Comparison of ENCODE assay signal across 8 mouse cellular contexts in the genomic region with DNA sequence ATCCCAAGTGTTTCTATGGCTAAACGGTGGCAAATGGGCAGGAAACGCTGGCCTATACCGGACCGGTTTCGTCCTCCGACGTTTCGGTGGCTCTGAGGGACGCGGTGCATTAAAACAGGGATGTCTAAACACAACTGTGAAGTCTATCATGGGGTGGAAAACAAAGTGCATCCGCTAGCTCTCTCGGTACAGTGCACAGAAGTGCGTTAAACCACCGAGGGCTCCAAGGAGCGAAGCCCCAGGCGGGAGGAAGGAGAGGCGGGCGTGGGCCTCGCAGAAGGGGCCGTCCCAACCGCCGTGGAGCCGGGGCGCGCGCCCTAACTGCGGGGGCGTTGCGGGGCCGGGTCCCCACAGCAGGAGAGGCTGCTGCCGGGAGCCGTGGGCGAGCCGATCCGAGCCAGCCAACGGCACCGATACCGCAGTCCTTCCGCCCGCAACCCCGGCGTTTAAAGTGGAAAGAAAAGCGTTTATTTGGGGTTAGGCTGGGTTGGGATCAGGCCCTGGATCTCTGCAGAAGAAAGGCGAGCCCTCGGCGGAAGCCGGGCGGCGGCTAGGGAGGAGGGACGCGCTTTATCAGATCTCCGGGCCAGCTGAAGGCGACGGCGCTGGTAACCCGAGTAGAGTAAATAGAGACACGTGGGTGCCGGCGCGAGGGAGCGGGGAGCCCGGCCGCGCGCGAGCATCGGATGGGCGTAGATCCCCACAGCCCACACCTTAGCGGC. TPM values are rescaled to one million over a fixed set of nuclear protein-coding genes. Genes with fewer than 3 reads are reported as not detected.
DNase-seq lines count a peak whose midpoint lies in the region; ATAC-seq and TF ChIP-seq lines count a peak whose summit lies in the region.

No protein-coding gene starts in this region.

- TF ChIP-seq CTCF in bone marrow macrophage, adult 2 months (IDR thresholded peaks at IDR 0.05; ENCODE audit: low read depth, low read length), result no peak
- TF ChIP-seq CTCF in small intestine, adult 2 months (IDR thresholded peaks at IDR 0.05; ENCODE audit: extremely low read depth, insufficient read length, insufficient replicate concordance, low read depth, low read length), result no peak

- no peak for TF ChIP-seq POLR2A in bone marrow macrophage, adult 2 months (IDR thresholded peaks at IDR 0.05; ENCODE audit: borderline replicate concordance, low read depth, low read length)
- no peak for TF ChIP-seq POLR2A in small intestine, adult 2 months (IDR thresholded peaks at IDR 0.05; ENCODE audit: low read depth, low read length)

- peak overlapping the region; percentile 73 for H3K9ac ChIP-seq in heart, embryonic 11.5 days (ENCODE audit: low read depth, low read length)
- peak overlapping the region; percentile 73 for H3K9ac ChIP-seq in kidney, embryonic 16.5 days (replicated peaks; ENCODE audit: low read length)

- H3K4me3 ChIP-seq in bone marrow macrophage, adult 2 months (ENCODE audit: insufficient read depth, low read length), result peak overlapping the region; percentile 56
- peak overlapping the region; percentile 64 for H3K4me3 ChIP-seq in heart, embryonic 11.5 days (ENCODE audit: low read depth, low read length)
- peak overlapping the region; percentile 69 for H3K4me3 ChIP-seq in kidney, embryonic 16.5 days (ENCODE audit: low read length)
- H3K4me3 ChIP-seq in small intestine, adult 2 months (ENCODE audit: low read depth, low read length), result peak overlapping the region; percentile 60

- ATAC-seq in heart, embryonic 11.5 days (replicated peaks; ENCODE audit: insufficient number of reproducible peaks, low FRiP score, low TSS enrichment), result no peak
- peak; percentile 57 for ATAC-seq in kidney, embryonic 16.5 days (ENCODE audit: low FRiP score, low TSS enrichment)

- peak; percentile 24 for DNase-seq in left cerebral cortex, postnatal 4 days
- DNase-seq in left cerebral cortex, postnatal 14 days (ENCODE audit: low spot score in 2 of 2), result no peak
- DNase-seq in lung, postnatal 36 days, result peak; percentile 60
- no peak for DNase-seq in layer of hippocampus, postnatal 14 days (ENCODE audit: low spot score in 2 of 2)

- no peaks in the 10 kb centered on the region for H3K4me1 ChIP-seq in bone marrow macrophage, adult 2 months (ENCODE audit: control insufficient read depth, insufficient read depth, low read length)
- H3K4me1 ChIP-seq in heart, embryonic 11.5 days (ENCODE audit: control insufficient read depth, insufficient read depth, low read length), result peaks cover 18% of the 10 kb centered on the region
- H3K4me1 ChIP-seq in kidney, embryonic 16.5 days (ENCODE audit: insufficient read depth, low read length), result peaks cover 34% of the 10 kb centered on the region
- peaks cover 13% of the 10 kb centered on the region for H3K4me1 ChIP-seq in small intestine, adult 2 months (ENCODE audit: control insufficient read depth, insufficient read depth, insufficient read length, low read length)

- intact Hi-C loops in left cerebral cortex, postnatal 4 days (cut with DNase I), result no loop called here
- intact Hi-C loops in left cerebral cortex, postnatal 14 days (cut with DNase I), result no loop called here

- peak overlapping the region; percentile 89 for H3K4me2 ChIP-seq in heart, embryonic 11.5 days
- H3K4me2 ChIP-seq in kidney, embryonic 16.5 days (replicated peaks; ENCODE audit: low read depth, low read length), result peak overlapping the region; percentile 89

- H3K27me3 ChIP-seq in heart, embryonic 11.5 days (ENCODE audit: control insufficient read depth, insufficient read depth, low read length), result peaks cover 26% of the 10 kb centered on the region
- H3K27me3 ChIP-seq in kidney, embryonic 16.5 days (ENCODE audit: insufficient read depth, low read length), result peaks cover 43% of the 10 kb centered on the region
- peaks cover 63% of the 10 kb centered on the region for H3K27me3 ChIP-seq in small intestine, adult 2 months (ENCODE audit: control insufficient read depth, insufficient read depth, low read length)

- H3K36me3 ChIP-seq in heart, embryonic 11.5 days (ENCODE audit: control insufficient read depth, insufficient read depth, low read length), result no peaks in the 10 kb centered on the region
- H3K36me3 ChIP-seq in kidney, embryonic 16.5 days (ENCODE audit: insufficient read depth, low read length), result no peaks in the 10 kb centered on the region
- no peaks in the 10 kb centered on the region for H3K36me3 ChIP-seq in small intestine, adult 2 months (ENCODE audit: control insufficient read depth, insufficient read depth, low read length)

- no peaks in the 10 kb centered on the region for H3K9me3 ChIP-seq in heart, embryonic 11.5 days (replicated peaks; ENCODE audit: control insufficient read depth, low read length)
- H3K9me3 ChIP-seq in kidney, embryonic 16.5 days (ENCODE audit: low read length), result no peaks in the 10 kb centered on the region

- WGBS in heart, embryonic 11.5 days (ENCODE audit: insufficient replicate concordance), result under 1% methylated on average over 69 of the region's 69 CpGs
- WGBS in kidney, embryonic 16.5 days, result under 1% methylated on average over 69 of the region's 69 CpGs
- under 1% methylated on average over 69 of the region's 69 CpGs for WGBS in small intestine, adult 2 months

- no peak overlapping the region for H3K27ac ChIP-seq in bone marrow macrophage, adult 2 months (ENCODE audit: insufficient read depth, low read depth, low read length)
- peak overlapping the region; percentile 46; the same call in 1 of the 2 replicates for H3K27ac ChIP-seq in heart, embryonic 11.5 days (ENCODE audit: low read depth, low read length)
- H3K27ac ChIP-seq in kidney, embryonic 16.5 days (ENCODE audit: low read length), result 0 out of 2 replicates have a peak overlapping the region, but pooled peaks have one; percentile 24
- no peak overlapping the region for H3K27ac ChIP-seq in small intestine, adult 2 months (ENCODE audit: insufficient read depth, low read depth, low read length)

RNA-seq across cellular contexts. Expression of gene Lef1, which starts 1.7 kb away (rescaled TPM):
- total RNA-seq in left cerebral cortex, postnatal 4 days (2021), result 1 to 10 TPM; 6.6 to 7.9 TPM
- total RNA-seq in left cerebral cortex, postnatal 14 days (2021), result 1 to 10 TPM; 6.3 to 8.4 TPM
- polyA plus RNA-seq in bone marrow macrophage, adult 2 months (2012; ENCODE audit: insufficient read depth, insufficient read length, missing spikeins), result not detected in 2 replicates
- polyA plus RNA-seq in heart, embryonic 11.5 days (2014; fragmentation: Nextera tagmentation; extraction: Ambion mirVana), result 19.6 and 20.8 TPM in 2 replicates
- polyA plus RNA-seq in kidney, embryonic 16.5 days (2015; fragmentation: Nextera tagmentation; extraction: Ambion mirVana), result 20.0 and 28.6 TPM in 2 replicates
- 1.1 and 1.9 TPM in 2 replicates for polyA plus RNA-seq in small intestine, adult 2 months (2012; rRNA removed)
- total RNA-seq in layer of hippocampus, postnatal 14 days (2021), result 1 to 10 TPM; 9.0 to 9.4 TPM

Comparison
In these comparisons a context has a peak if more than half of its experiments do, and no peak if none do; other contexts are left out.
1. DNase-seq: peak in left cerebral cortex, postnatal 4 days (single experiment) and lung, postnatal 36 days (single experiment); none in left cerebral cortex, postnatal 14 days (0 of 2) and layer of hippocampus, postnatal 14 days (0 of 2).
2. H3K27ac ChIP-seq: peak in heart, embryonic 11.5 days (single experiment) and kidney, embryonic 16.5 days (single experiment); none in bone marrow macrophage, adult 2 months (single experiment) and small intestine, adult 2 months (single experiment).
3. Peak in every context shown above with its lines, with median percentiles within 50 percentile points of each other: H3K4me3 ChIP-seq.